Mouse (Mus musculus) testis, adult 2 months (tissue): ENCODE data around the gene P2ry14.

Source experiments
- CTCF ChIP-seq: fragments of 200-500 bp; IDR thresholded peaks from 2 replicates; pipeline ENCODE4 v1.5.1; 2012; ENCODE audit warnings: low read depth, mild to moderate bottlenecking, inconsistent platforms, low read length, moderate library complexity; ENCODE audit not compliant: control insufficient read depth, insufficient read depth, insufficient replicate concordance
- POLR2A ChIP-seq: fragments of 200-500 bp; IDR thresholded peaks from 2 replicates; pipeline ENCODE4 v1.6.1; 2012; ENCODE audit warnings: low read depth, mild to moderate bottlenecking, inconsistent platforms, low read length, moderate library complexity; ENCODE audit not compliant: control insufficient read depth

DNA sequence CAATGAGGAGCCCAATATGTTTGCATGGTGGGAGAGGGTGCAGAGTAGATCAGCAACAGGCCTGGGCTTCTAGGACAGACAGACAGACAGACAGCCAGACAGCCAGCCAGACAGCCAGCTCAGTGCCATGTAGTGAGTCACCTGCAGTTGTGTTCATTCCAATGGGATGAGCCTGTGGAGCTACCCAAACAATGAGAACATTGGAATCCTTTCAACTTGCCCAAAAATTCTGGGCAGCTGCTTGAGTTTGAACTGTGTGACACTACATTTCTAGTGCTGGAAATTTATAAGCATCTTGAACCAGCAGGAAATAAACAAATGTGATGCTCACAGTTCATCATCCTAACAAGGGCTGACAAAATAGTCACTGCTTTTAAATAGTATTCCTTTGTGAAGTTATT lies 13.8 kb downstream of the P2ry14 start:
- no peak for TF ChIP-seq CTCF
- TF ChIP-seq POLR2A = no peak
